Mouse (Mus musculus) limb, embryonic 10.5 days (tissue): ENCODE measurements at regions not wholly inside any gene's neighbourhood (a gene's known extent, or its start where the extent isn't known, plus 50 kb on each side); places are given as distances from the start of the nearest gene placed in this dataset.
"Not testable (repeated sequence)": the region's sequence is repeated elsewhere in the genome, so short reads cannot be mapped to it uniquely, and the experiment has no call there.

Experiments used
- DNase-seq: peaks from one replicate; pipeline ENCODE4 v3.0.0-alpha.2; 2017; ENCODE audit warnings: low spot score
- H3K27ac ChIP-seq: fragments of 300-500 bp; sonication (generic); 2 replicates; pipeline ENCODE4 v1.5.1; 2016; ENCODE audit warnings: mild to moderate bottlenecking
- H3K27me3 ChIP-seq: fragments of 300-500 bp; sonication (generic); 2 replicates; pipeline ENCODE4 v1.6.1; 2016; ENCODE audit warnings: low read depth, mild to moderate bottlenecking; ENCODE audit not compliant: poor library complexity, severe bottlenecking
- H3K36me3 ChIP-seq: fragments of 300-500 bp; sonication (generic); 2 replicates; pipeline ENCODE4 v1.6.1; 2016; ENCODE audit warnings: mild to moderate bottlenecking, moderate library complexity
- H3K4me1 ChIP-seq: fragments of 300-500 bp; sonication (generic); 2 replicates; pipeline ENCODE4 v1.6.1; 2016
- H3K4me3 ChIP-seq: fragments of 300-500 bp; sonication (generic); 2 replicates; pipeline ENCODE4 v1.5.1; 2016; ENCODE audit warnings: mild to moderate bottlenecking, moderate library complexity
- H3K9me3 ChIP-seq: fragments of 300-500 bp; sonication (generic); replicated peaks from 2 replicates; pipeline ENCODE4 v1.6.1; 2016; ENCODE audit warnings: mild to moderate bottlenecking
- WGBS: fragments of 180-500 bp; shearing (Covaris S2); methylation state at CpG from one replicate; pipeline ENCODE4 v1.1.7; 2016; 5-methylcytosine and 5-hydroxymethylcytosine counted together

DNA sequence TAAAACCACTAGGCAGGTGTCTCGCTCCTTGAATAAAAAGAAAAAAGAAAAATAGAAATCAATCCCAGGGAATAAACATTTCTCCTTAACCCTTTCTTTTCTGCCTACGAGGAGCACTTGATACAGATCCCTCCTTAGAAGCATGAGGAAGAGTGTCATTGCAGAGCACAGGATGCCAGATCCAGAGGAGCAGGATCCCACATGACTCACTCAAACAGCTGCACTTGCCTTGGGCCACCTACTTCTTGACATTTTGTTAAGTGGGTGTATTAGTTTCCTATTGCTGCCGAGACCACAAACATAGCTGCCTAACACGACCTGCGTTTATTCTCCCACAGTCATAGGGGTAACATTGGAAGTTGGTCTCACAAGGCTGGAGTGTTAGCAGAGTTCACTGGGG, 197.1 kb downstream of the Nuak1 start:
- no peak overlapping the region for H3K27ac ChIP-seq
- no peak for DNase-seq
- WGBS = 95% methylated on average over 5 of the region's 5 CpGs
- no peaks in the 10 kb centered on the region for H3K27me3 ChIP-seq
- H3K4me3 ChIP-seq = no peak overlapping the region
- no peaks in the 10 kb centered on the region for H3K4me1 ChIP-seq
- H3K9me3 ChIP-seq = peaks cover 13% of the 10 kb centered on the region
- no peaks in the 10 kb centered on the region for H3K36me3 ChIP-seq

DNA sequence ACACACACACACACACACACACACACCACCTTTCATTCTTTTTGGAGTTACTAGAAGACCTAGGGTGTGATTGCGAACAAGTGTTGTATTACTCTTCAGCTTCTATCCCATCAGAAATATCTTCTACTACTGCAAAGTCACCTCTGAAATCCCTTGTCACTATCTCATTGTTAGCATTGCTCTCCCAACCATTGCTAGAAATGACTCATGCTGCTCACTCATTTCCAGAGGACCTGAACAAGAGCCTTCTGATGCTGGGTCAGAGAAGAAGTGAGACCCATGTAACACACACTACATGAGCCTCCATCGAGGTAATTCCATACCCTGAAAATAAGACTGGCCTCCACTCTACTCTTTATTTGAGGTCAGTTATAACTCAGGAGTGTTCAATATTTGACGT, 191.1 kb downstream of the Nuak1 start:
- H3K27me3 ChIP-seq = no peaks in the 10 kb centered on the region
- H3K4me1 ChIP-seq = no peaks in the 10 kb centered on the region
- H3K9me3 ChIP-seq = no peaks in the 10 kb centered on the region
- H3K27ac ChIP-seq = no peak overlapping the region
- H3K4me3 ChIP-seq = no peak overlapping the region
- H3K36me3 ChIP-seq = no peaks in the 10 kb centered on the region
- no peak for DNase-seq
- WGBS = 92% methylated on average over 3 of the region's 3 CpGs

DNA sequence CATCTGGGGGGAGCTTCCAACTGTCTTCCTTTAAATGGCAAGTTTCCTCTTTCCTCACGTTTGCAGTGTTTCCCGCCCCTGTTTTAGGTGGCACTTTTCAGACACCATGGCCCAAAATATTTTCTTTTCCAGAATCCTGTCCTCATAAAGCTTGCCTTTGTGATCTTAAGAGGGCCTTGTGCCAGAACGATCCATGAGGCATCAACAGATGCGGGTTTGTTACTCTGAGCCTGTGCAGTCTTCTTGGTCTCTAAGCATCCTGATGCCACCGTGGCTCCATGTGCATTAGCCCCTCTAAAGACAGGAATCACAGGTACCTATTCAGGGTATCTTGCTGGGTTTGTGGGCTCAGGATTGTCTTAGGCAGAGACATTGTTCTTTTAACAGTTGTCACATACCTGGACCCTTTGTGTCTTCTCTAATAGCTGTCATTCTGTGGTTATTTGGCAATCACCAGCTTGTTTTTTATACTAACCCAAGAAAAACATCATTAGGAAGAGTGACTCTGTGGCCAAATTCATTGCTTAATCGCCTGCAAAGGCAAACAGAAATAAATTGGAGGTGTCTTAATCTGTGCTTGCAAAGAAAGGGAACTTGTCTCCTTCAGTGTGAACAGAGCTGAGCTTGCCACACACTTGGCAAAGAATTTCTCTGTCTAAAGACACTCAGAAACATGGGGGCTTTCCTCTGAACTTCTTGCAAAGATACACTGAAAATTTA, 179.3 kb downstream of the Nuak1 start:
- Histone ChIP-seq H3K36me3 (no peaks in the 10 kb centered on the region), H3K4me3 (no peak overlapping the region), H3K27ac (no peak overlapping the region), H3K9me3 (no peaks in the 10 kb centered on the region), H3K4me1 (no peaks in the 10 kb centered on the region), H3K27me3 (no peaks in the 10 kb centered on the region)
- no peak for DNase-seq
- WGBS = 83% methylated on average over 6 of the region's 6 CpGs

DNA sequence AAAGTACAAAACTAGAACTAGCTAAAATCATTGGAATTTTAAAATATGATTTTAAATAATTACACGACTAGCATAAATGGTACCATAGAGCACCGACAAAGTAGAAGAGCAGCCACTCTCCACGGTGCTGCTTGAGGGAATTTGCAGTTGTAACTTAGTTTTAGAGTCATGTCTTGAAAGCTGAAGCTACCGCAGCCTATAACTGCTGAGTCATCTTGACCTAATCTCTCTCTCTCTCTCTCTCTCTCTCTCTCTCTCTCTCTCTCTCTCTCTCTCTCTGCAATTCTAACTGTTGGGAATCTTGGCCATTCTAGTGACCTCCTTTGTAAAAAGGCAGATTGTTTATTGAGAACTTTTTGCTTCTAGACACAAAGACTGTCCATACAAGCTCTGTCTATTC, 177.5 kb downstream of the Nuak1 start:
- no peak overlapping the region for H3K4me3 ChIP-seq
- 92% methylated on average over 4 of the region's 4 CpGs for WGBS
- H3K36me3 ChIP-seq = no peaks in the 10 kb centered on the region
- no peak overlapping the region for H3K27ac ChIP-seq
- H3K27me3 ChIP-seq = no peaks in the 10 kb centered on the region
- no peaks in the 10 kb centered on the region for H3K4me1 ChIP-seq
- no peak for DNase-seq
- no peaks in the 10 kb centered on the region for H3K9me3 ChIP-seq

DNA sequence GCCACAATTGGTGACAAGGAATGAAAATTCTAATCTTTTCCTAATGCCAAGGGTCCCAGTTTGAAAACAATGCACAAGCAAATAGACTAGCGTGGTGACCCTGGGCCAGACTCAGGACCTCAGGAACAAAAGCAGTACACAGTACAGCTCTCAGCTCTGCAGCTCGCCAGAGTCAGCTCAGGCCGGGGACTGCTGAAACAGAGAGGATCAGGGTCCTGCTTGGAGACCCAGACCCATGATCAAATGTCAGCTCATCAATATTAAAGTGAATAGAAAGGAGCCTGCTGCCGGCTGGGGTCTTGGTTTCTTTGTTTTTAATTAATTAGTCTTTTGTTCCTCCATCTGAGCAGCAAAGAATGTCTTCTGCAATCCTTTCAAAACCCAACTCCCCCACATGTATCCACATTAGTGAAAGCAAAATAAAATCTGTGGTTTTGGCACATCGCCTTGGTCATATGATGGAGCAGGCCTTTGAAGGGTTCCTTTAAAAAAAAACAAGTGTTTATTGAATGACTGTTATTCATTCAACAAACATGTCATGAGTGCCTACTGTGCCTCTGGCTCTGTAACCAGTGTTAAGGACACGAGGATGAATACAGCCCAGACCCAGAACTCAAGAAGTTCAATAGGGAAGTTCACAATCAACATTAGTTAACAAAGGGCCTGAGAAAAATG, 154.4 kb downstream of the Nuak1 start:
- Histone ChIP-seq H3K36me3 (no peaks in the 10 kb centered on the region), H3K27me3 (no peaks in the 10 kb centered on the region), H3K4me1 (no peaks in the 10 kb centered on the region), H3K27ac (no peak overlapping the region), H3K4me3 (no peak overlapping the region), H3K9me3 (no peaks in the 10 kb centered on the region)
- no peak for DNase-seq
- 82% methylated on average over 6 of the region's 6 CpGs for WGBS

DNA sequence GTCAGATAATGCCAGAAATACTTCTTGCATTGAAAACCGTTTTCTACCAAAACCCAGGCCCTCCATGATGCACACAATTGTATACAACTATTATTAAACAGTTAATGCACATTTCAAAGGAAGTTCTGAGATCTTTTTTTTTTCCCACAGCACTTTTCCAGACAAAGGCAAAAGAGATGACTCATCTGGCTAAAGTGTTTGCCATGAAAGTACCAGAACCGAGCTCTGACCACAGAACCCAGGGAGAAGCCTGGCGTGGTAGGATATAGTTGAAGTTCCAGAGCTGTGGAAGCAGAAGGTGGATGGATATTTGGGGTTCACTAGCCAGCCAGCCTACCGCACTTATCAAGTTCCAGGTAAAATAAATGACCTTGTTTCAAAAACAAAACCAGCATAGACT, 146.0 kb downstream of the Nuak1 start:
- Histone ChIP-seq H3K4me3 (no peak overlapping the region), H3K9me3 (no peaks in the 10 kb centered on the region), H3K4me1 (no peaks in the 10 kb centered on the region), H3K36me3 (no peaks in the 10 kb centered on the region), H3K27ac (no peak overlapping the region), H3K27me3 (no peaks in the 10 kb centered on the region)
- no peak for DNase-seq
- 88% methylated on average over 4 of the region's 4 CpGs for WGBS

DNA sequence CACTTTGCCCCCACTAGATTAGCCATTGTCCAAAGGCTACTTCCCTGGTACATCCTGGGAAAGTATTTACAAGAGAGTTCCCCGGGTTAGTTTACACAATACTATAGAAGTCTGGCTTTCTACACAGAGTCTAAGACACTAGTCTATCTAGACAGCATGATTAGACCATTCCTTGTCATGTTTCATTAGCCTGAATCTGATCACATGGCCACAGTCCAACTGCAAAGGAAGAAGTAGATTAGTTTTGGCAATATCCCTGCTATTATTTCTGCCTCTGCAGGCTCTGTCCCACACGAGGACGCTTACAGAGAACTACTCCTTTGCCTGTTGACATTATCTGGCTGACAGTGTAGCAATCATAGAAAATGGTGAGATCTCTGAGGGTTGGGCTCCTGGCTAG, 144.2 kb downstream of the Nuak1 start:
- Histone ChIP-seq H3K27me3 (no peaks in the 10 kb centered on the region), H3K27ac (no peak overlapping the region), H3K36me3 (no peaks in the 10 kb centered on the region), H3K4me3 (no peak overlapping the region), H3K4me1 (no peaks in the 10 kb centered on the region), H3K9me3 (no peaks in the 10 kb centered on the region)
- 92% methylated on average over 3 of the region's 3 CpGs for WGBS
- no peak for DNase-seq

DNA sequence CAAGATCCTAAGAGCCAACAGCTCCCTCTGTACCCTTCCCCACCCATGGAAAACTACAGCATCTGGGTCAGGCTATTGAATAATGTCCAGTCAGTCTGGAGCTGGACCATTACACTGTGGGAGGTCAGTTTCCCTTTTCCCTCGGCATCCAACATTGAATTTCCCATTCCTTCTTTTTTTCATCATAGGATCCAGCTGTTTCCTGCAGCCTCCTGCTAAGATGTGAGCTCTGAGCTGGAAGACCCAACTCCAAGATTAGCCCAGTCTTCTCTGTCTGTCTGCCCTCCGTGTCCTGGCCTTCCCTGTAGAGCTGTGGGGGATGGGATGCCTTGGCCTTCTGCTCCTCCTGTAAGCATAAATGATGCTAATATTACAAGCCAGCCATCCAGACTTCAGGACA, 138.8 kb downstream of the Nuak1 start:
- Histone ChIP-seq H3K4me3 (no peak overlapping the region), H3K36me3 (no peaks in the 10 kb centered on the region), H3K27ac (no peak overlapping the region), H3K27me3 (no peaks in the 10 kb centered on the region), H3K9me3 (no peaks in the 10 kb centered on the region), H3K4me1 (peaks cover 18% of the 10 kb centered on the region)
- WGBS = 82% methylated on average over 2 of the region's 2 CpGs
- DNase-seq = no peak

DNA sequence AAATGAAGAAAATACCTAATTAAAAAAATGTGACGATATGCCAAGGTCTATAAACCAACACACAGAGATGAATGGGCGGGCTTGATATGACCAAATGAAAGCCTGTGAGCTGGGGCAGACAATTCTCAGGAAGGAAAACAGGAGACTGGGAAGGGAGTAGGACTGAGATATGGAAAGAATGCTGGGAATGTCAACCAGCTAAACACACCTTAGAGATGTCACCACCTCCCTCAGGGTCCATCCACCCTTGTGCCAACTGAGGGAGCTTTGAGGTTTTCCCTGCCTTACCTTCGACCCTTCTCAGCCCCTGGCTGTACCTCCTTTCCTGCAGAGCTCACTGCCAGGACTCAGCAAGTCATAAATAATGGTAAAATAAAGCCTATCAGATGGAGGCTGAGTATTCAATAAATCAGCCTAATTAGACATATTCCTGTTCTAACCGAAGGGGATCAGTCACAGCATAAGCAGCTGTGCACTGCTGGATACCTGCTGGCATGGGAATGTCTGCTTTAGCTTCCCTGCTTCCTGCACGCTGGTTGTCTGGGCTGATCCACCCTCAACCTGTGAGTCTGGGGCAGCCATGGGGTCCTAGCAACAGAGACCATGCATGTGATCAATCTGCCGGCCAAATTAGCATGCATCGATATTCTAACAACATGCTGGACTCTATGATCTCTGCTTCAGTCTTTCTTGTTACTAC, 137.4 kb downstream of the Nuak1 start:
- Histone ChIP-seq H3K27me3 (no peaks in the 10 kb centered on the region), H3K4me1 (peaks cover 18% of the 10 kb centered on the region), H3K9me3 (no peaks in the 10 kb centered on the region), H3K36me3 (no peaks in the 10 kb centered on the region), H3K4me3 (no peak overlapping the region), H3K27ac (no peak overlapping the region)
- WGBS = 59% methylated on average over 7 of the region's 7 CpGs
- DNase-seq = peak; percentile 32

DNA sequence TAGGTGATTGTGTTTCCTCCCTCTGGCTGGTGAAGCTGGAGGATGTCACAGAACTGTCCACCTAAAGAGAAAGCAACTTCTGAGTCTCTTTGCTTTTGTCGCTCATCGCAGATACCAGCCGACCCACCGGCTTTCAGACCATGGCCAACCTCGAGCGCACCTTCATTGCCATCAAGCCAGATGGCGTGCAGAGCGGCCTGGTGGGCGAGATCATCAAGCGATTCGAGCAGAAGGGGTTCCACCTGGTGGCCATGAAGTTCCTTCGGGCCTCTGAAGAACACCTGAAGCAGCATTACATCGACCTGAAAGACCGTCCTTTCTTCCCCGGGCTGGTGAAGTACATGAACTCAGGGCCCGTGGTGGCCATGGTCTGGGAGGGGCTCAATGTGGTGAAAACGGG, 131.7 kb downstream of the Nuak1 start:
- not testable (repeated sequence) for H3K36me3 ChIP-seq, H3K4me1 ChIP-seq, H3K9me3 ChIP-seq, DNase-seq, H3K27ac ChIP-seq, H3K27me3 ChIP-seq, H3K4me3 ChIP-seq
- 93% methylated on average over 17 of the region's 17 CpGs for WGBS

DNA sequence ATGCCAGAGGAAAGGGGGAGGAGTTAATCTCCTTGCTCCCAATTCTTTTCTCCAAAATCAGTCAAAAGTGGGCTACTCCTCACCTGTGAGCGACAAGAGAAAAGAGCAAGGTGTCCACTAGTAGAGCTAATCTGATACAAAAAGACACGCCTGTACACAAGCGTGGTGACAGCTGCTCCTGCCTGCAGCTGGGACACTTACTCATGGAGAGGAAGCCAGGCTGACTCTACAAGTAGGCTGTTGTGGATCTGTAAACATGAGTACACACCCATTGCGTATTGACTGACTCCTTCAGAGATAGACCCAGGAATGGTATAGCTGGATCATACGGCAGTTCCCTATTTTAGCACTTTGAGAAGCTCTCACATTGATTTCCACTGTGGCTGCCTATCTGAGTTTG, 129.7 kb downstream of the Nuak1 start:
- H3K9me3 ChIP-seq = no peaks in the 10 kb centered on the region
- H3K4me1 ChIP-seq = no peaks in the 10 kb centered on the region; the same call in 1 of the 2 replicates
- no peaks in the 10 kb centered on the region for H3K36me3 ChIP-seq
- no peak overlapping the region for H3K27ac ChIP-seq
- DNase-seq = no peak
- 93% methylated on average over 5 of the region's 5 CpGs for WGBS
- no peak overlapping the region for H3K4me3 ChIP-seq
- no peaks in the 10 kb centered on the region for H3K27me3 ChIP-seq

DNA sequence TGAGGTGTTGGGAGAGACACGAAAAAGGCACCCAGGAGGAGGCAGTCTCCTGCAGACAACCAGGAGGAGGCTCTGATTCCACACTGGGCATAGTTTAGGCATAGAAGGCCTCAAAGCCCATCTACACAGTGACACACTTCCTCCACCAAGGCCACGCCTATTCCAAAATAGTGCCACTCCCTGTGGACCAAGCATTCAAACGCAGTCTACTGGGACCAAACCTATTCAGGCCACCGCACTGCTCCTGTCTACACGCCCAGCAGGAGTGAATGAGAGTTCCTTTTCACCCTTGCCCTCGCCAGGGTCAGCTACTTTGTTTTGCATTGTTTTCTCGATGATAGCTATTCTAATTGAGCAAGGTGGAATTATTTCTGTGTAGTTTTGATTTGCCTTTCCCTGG, 127.7 kb downstream of the Nuak1 start:
- WGBS = 67% methylated on average over 7 of the region's 7 CpGs
- no peaks in the 10 kb centered on the region for H3K9me3 ChIP-seq

DNA sequence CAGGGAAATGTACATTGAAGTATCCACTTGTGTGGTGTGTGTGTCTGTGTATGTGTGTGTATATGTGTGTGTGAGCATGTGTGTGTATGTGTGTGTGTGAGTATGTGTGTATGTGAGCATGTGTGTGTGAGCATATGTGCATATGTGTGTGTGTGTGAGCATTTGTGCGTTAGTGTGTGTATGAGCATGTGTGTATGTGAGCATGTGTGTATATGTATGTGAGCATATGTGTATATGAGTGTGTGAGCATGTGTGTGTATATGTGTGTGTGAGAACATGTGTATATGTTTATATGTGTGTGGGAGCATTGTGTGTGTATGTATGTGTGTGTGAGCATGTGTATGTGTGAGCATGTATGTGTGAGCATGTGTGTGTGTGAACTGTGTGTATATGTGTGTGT, 123.5 kb downstream of the Nuak1 start:
- no peak for DNase-seq
- Histone ChIP-seq H3K4me1 (no peaks in the 10 kb centered on the region; the same call in 1 of the 2 replicates), H3K36me3 (no peaks in the 10 kb centered on the region), H3K27ac (no peak overlapping the region), H3K9me3 (no peaks in the 10 kb centered on the region), H3K27me3 (no peaks in the 10 kb centered on the region), H3K4me3 (no peak overlapping the region)
- WGBS = 91% methylated on average over 1 of the region's 1 CpGs

More for the DNA sequence above, 127.7 kb downstream of the Nuak1 start:
- no peak overlapping the region for H3K4me3 ChIP-seq
- no peaks in the 10 kb centered on the region for H3K36me3 ChIP-seq
- H3K27me3 ChIP-seq = no peaks in the 10 kb centered on the region
- H3K27ac ChIP-seq = no peak overlapping the region
- H3K4me1 ChIP-seq = no peaks in the 10 kb centered on the region; the same call in 1 of the 2 replicates
- no peak for DNase-seq
